Comparison of ENCODE assay signal across 17 mouse cellular contexts in the genomic region with DNA sequence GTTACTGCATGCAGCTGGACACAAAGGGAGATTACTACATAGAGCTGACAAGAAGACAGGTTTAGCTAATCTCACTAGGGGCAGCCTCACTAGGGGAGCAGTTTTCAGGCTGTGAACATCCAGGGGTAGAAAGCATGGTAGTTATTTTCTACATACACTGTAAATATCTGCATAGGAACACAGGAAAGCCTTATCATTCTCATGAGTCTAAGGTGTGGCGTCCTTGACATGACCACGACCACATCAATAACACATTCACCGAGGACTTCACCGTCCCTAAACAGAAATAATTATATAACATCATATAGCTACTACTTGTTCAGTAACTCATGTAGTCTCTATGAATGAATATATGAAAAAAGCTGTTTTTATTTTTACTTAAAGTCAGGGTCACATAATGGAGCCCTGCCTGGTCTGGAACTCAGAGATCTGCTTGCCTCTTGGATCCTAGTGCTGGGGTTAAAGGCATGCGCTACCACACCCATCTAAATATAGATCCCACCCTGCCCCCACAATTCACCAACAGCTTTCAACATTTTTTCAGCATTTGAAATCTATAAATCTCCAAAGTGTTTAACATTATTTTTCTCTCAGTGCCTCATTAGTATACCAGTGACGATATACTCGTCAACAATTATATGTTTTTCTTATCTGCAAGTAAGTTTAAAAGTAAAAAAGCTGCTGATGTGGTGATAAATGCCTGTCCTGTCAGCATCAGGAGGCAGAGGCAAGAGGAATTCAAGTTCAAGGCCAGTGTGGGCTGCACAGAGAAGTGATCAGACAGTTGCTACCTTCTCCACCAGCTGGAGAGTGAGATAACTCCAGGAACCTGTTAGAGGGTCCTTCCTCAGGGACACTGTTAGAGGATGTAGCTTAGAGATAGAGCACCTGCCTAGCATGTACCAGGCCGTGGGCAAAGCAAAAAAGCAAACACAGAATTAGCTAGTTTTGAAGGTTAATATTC. TPM values are rescaled to one million over a fixed set of nuclear protein-coding genes. Genes with fewer than 3 reads are reported as not detected.
DNase-seq lines count a peak whose midpoint lies in the region; ATAC-seq and TF ChIP-seq lines count a peak whose summit lies in the region.
"Had no signal": no experiment of that assay in that cellular context is flagged by ENCODE, and none has a peak within 500 bp of the region (broad histone marks: within the 10 kb centered on the region; RNA-seq: fewer than 3 reads in every experiment).

No protein-coding gene starts in this region.

- H3K27ac ChIP-seq in intestine, embryonic 16.5 days (ENCODE audit: low read length), result no peak overlapping the region
- H3K27ac ChIP-seq in intestine, embryonic 15.5 days, result no peak overlapping the region
- peak overlapping the region; percentile 61 for H3K27ac ChIP-seq in bone marrow, adult 2 months (ENCODE audit: control insufficient read depth, insufficient read depth, low read depth, low read length, poor library complexity)
- no peak overlapping the region for H3K27ac ChIP-seq in midbrain, embryonic 15.5 days
- H3K27ac ChIP-seq: embryonic facial prominence, embryonic 12.5 days; forebrain, embryonic 13.5 days; heart, adult 2 months; left cerebral cortex, adult 2 months; limb, embryonic 13.5 days; midbrain, embryonic 13.5 days had no signal

- 0 out of 2 replicates have a peak, but pooled peaks cover 2% of the 10 kb centered on the region for H3K36me3 ChIP-seq in intestine, embryonic 16.5 days (ENCODE audit: control insufficient read depth, insufficient read depth, low read length)
- H3K36me3 ChIP-seq in intestine, embryonic 15.5 days, result no peaks in the 10 kb centered on the region
- H3K36me3 ChIP-seq in midbrain, embryonic 15.5 days (replicated peaks), result 0 out of 2 replicates have a peak, but pooled peaks cover 3% of the 10 kb centered on the region

- no peak overlapping the region for H3K9ac ChIP-seq in intestine, embryonic 16.5 days (ENCODE audit: low read depth, low read length)
- H3K9ac ChIP-seq in intestine, embryonic 15.5 days, result no peak overlapping the region
- no peak overlapping the region for H3K9ac ChIP-seq in midbrain, embryonic 15.5 days
- H3K9ac ChIP-seq: embryonic facial prominence, embryonic 12.5 days; forebrain, embryonic 13.5 days; limb, embryonic 13.5 days; midbrain, embryonic 13.5 days had no signal

- H3K4me1 ChIP-seq in intestine, embryonic 16.5 days (ENCODE audit: control insufficient read depth, insufficient read depth, low read length), result no peaks in the 10 kb centered on the region
- no peaks in the 10 kb centered on the region for H3K4me1 ChIP-seq in intestine, embryonic 15.5 days (replicated peaks)
- H3K4me1 ChIP-seq in bone marrow, adult 2 months (ENCODE audit: control insufficient read depth, insufficient read depth, low read length), result no peaks in the 10 kb centered on the region; the same call in 1 of the 2 replicates
- no peaks in the 10 kb centered on the region for H3K4me1 ChIP-seq in midbrain, embryonic 15.5 days
- H3K4me1 ChIP-seq: embryonic facial prominence, embryonic 12.5 days; forebrain, embryonic 13.5 days; limb, embryonic 13.5 days; midbrain, embryonic 13.5 days had no signal

- DNase-seq in liver, result peak; percentile 78
- peak; percentile 34 to 61 for DNase-seq in spleen, postnatal 36 days (ENCODE audit: low spot score in 2 of 2)
- DNase-seq in MN1 (ENCODE audit: low spot score), result no peak
- DNase-seq: cerebellum, postnatal 10 days; heart, adult 2 months had no signal

- ATAC-seq in intestine, embryonic 16.5 days, result peak; percentile 74
- no peak; the same call in 1 of the 2 replicates for ATAC-seq in intestine, embryonic 15.5 days
- ATAC-seq in midbrain, embryonic 15.5 days (replicated peaks), result no peak
- ATAC-seq: CD4-positive, CD25-positive, alpha-beta regulatory T cell, adult 4 months; forebrain, embryonic 13.5 days; intestine, postnatal 0 days; midbrain, embryonic 13.5 days; Patski had no signal

- no peaks in the 10 kb centered on the region for H3K27me3 ChIP-seq in intestine, embryonic 16.5 days (replicated peaks; ENCODE audit: control insufficient read depth, insufficient read depth, low read length)
- no peaks in the 10 kb centered on the region for H3K27me3 ChIP-seq in intestine, embryonic 15.5 days (replicated peaks)
- no peaks in the 10 kb centered on the region for H3K27me3 ChIP-seq in midbrain, embryonic 15.5 days (replicated peaks)
- H3K27me3 ChIP-seq: embryonic facial prominence, embryonic 12.5 days; forebrain, embryonic 13.5 days; limb, embryonic 13.5 days; midbrain, embryonic 13.5 days; Patski had no signal

- no peak overlapping the region for H3K4me2 ChIP-seq in intestine, embryonic 16.5 days (ENCODE audit: low read depth, low read length)
- H3K4me2 ChIP-seq in intestine, embryonic 15.5 days (replicated peaks), result no peak overlapping the region
- H3K4me2 ChIP-seq in midbrain, embryonic 15.5 days, result no peak overlapping the region
- H3K4me2 ChIP-seq: embryonic facial prominence, embryonic 12.5 days; forebrain, embryonic 13.5 days; limb, embryonic 13.5 days; midbrain, embryonic 13.5 days had no signal

- TF ChIP-seq CTCF in bone marrow, adult 2 months (IDR thresholded peaks at IDR 0.05; ENCODE audit: control insufficient read depth, insufficient read depth, low read length), result no peak

- TF ChIP-seq POLR2A in bone marrow, adult 2 months (IDR thresholded peaks at IDR 0.05; ENCODE audit: borderline replicate concordance, control insufficient read depth, low read depth, low read length), result no peak

- no peak overlapping the region for H3K4me3 ChIP-seq in intestine, embryonic 16.5 days (ENCODE audit: low read length)
- H3K4me3 ChIP-seq in intestine, embryonic 15.5 days (replicated peaks), result no peak overlapping the region
- no peak overlapping the region for H3K4me3 ChIP-seq in bone marrow, adult 2 months (replicated peaks; ENCODE audit: control insufficient read depth, low read depth, low read length)
- no peak overlapping the region for H3K4me3 ChIP-seq in midbrain, embryonic 15.5 days
- H3K4me3 ChIP-seq: embryonic facial prominence, embryonic 12.5 days; forebrain, embryonic 13.5 days; heart, adult 2 months; left cerebral cortex, adult 2 months; limb, embryonic 13.5 days; midbrain, embryonic 13.5 days had no signal

- H3K9me3 ChIP-seq in intestine, embryonic 16.5 days (ENCODE audit: control insufficient read depth, low read length), result no peaks in the 10 kb centered on the region
- no peaks in the 10 kb centered on the region for H3K9me3 ChIP-seq in intestine, embryonic 15.5 days
- no peaks in the 10 kb centered on the region for H3K9me3 ChIP-seq in midbrain, embryonic 15.5 days
- H3K9me3 ChIP-seq: embryonic facial prominence, embryonic 12.5 days; forebrain, embryonic 13.5 days; midbrain, embryonic 13.5 days had no signal

- WGBS in intestine, embryonic 16.5 days, result 82% methylated on average over 8 of the region's 8 CpGs
- 82% methylated on average over 8 of the region's 8 CpGs for WGBS in intestine, embryonic 15.5 days
- WGBS in bone marrow, adult 2 months, result 63% methylated on average over 8 of the region's 8 CpGs
- 96% methylated on average over 8 of the region's 8 CpGs for WGBS in midbrain, embryonic 15.5 days

RNA-seq across cellular contexts. Expression of gene 2700097O09Rik, which starts 28.4 kb away (rescaled TPM):
- polyA plus RNA-seq in intestine, embryonic 16.5 days (2015; fragmentation: Nextera tagmentation; extraction: Ambion mirVana), result 29.1 and 31.2 TPM in 2 replicates
- 30.7 and 31.9 TPM in 2 replicates for polyA plus RNA-seq in intestine, embryonic 15.5 days (2015; fragmentation: Nextera tagmentation; extraction: Ambion mirVana)
- polyA plus RNA-seq in bone marrow, adult 2 months (2011; ENCODE audit: insufficient read depth, insufficient read length, low replicate concordance, missing spikeins), result 16.7 and 23.2 TPM in 2 replicates
- polyA plus RNA-seq in midbrain, embryonic 15.5 days (2015; fragmentation: Nextera tagmentation; extraction: Ambion mirVana), result 36.8 and 38.4 TPM in 2 replicates

RNA-seq across cellular contexts. Expression of gene Srp54a, which starts 28.6 kb away (rescaled TPM):
- polyA plus RNA-seq in intestine, embryonic 16.5 days (2015; fragmentation: Nextera tagmentation; extraction: Ambion mirVana), result 157 and 165 TPM in 2 replicates
- 157 and 171 TPM in 2 replicates for polyA plus RNA-seq in intestine, embryonic 15.5 days (2015; fragmentation: Nextera tagmentation; extraction: Ambion mirVana)
- 22.5 and 28.9 TPM in 2 replicates for polyA plus RNA-seq in bone marrow, adult 2 months (2011; ENCODE audit: insufficient read depth, insufficient read length, low replicate concordance, missing spikeins)
- polyA plus RNA-seq in midbrain, embryonic 15.5 days (2015; fragmentation: Nextera tagmentation; extraction: Ambion mirVana), result 173 and 176 TPM in 2 replicates

RNA-seq across cellular contexts. Expression of gene Baz1a, which starts 37.3 kb away (rescaled TPM):
- 17.9 and 19.4 TPM in 2 replicates for polyA plus RNA-seq in intestine, embryonic 16.5 days (2015; fragmentation: Nextera tagmentation; extraction: Ambion mirVana)
- 21.3 and 29.1 TPM in 2 replicates for polyA plus RNA-seq in intestine, embryonic 15.5 days (2015; fragmentation: Nextera tagmentation; extraction: Ambion mirVana)
- 34.0 and 40.3 TPM in 2 replicates for polyA plus RNA-seq in bone marrow, adult 2 months (2011; ENCODE audit: insufficient read depth, insufficient read length, low replicate concordance, missing spikeins)
- 6.6 and 8.0 TPM in 2 replicates for polyA plus RNA-seq in midbrain, embryonic 15.5 days (2015; fragmentation: Nextera tagmentation; extraction: Ambion mirVana)
